Mouse (Mus musculus): ENCODE measurements around the gene Per1.

DNA sequence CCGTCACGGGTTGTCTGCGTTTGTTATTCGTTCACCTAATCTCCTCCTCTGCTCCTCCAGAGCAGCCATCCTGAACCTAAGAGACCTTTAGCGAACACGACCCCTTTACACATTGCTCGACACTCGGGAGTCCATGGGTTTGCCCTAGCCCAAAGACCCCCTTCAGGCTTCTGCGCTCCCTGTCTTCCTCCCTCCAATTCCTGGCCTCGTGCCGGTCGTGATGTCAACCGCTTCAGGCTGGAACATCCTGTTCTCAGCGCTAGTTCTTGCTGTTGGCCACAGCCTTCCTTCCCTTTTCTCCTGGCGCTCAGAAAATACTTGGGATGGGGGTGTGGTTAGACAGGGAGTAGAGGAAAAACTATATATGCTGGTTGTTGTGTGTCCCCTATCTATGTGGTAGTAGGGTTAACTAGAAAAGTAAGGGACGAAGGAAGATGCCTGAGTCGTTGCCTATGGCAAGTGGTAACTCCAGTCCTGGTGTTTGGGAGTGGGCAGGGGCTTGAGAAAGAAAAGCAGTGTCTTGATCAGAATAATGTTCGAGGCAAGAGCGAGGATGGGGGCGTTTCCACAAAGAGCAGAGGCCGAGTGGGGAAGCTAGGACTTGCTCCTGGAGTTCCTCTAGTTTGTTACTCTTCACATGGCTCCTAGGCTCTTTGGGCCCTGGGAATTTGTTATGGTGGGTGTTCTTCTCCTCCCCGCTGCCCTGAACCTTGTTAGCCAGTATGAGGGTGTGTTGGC lies 4.3 kb downstream of the Per1 start:
- 0 out of 2 replicates have a peak, but pooled peaks have one; percentile 16 for TF ChIP-seq POLR2A (IDR thresholded peaks at IDR 0.05; ENCODE audit: low read depth, low read length)
- no peak for TF ChIP-seq CTCF (IDR thresholded peaks at IDR 0.05; ENCODE audit: extremely low read depth, insufficient read length, insufficient replicate concordance, low read depth, low read length)

All from small intestine, adult 2 months (tissue).